Mouse (Mus musculus): ENCODE results near the gene Mlec.

The Mlec gene

DNA sequence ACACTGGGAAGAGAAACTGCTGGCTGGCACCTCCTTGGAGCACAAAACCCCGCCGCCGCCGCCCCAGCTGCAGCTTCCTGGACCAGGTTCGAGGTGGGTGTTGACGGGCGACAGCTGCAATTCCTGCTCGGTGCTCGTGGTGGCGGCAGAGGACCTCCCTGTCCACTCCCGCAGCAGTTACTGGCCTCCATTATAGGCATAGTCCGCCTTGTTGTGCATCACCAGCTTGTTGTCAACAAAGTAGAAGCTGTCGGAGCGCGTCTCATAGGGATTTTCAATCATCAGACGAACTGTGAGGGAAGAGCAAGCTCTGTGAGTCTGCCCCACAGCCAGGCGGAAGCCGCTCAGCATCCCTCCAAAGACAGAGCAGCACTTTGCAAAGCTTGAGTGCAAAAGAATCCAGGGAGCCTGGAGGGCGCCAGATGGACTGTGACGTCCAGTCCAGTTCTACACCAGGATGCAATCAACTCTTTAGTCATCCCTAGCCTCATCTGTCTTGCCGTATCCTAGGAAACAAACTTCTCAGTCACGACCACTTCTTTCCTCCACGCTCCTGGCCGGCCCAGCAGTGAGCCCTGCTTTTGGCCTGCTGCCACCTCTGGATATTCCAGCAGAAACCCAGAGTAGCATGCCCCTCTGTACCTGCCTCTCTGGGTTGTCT is 32.6 kb downstream of the Mlec start:
- in situ Hi-C loops (cut with MboI): no loop called here

DNA sequence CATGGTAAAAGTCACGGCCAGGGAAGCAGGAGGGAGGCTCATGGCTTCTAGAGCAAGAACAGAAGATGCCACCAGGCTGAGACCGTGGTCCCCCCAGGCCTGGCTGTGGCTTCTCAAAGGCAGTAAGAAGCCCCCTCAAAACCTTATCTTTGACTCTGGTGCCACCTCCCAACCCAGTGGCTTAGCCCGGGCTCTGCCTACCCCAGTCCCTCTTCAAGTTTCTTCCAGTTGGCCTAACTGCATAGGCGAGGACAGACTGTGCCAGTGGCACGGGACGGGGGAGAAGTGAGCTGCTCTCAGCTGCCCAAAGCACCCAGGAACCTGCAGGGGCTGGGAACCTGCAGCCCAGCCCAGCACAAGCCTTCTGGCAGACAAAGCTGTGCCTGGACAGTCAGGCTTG is 33.3 kb downstream of the Mlec start:
- in situ Hi-C loops (cut with MboI): no loop called here

DNA sequence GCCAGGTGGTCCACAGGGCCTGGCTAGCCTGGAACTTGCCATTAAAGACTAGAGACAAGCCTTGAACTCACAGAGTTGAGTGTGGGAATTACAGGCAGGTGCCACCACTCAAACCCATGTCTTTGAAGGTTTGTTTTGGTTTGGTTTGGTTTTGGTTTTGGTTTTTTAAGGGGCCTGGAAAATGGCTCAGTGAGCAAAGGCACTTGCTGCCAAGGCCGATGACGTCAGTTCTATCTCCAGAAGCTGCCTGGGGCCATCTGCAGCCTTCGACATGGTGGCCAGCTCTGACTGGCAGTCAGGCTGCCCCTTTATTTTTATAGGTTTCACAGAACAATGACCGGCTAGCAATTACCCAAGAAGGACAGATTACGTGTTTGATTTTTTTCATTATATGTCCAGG is 37.0 kb downstream of the Mlec start:
- in situ Hi-C loops (cut with MboI): no loop called here

- in situ Hi-C loops (cut with MboI): no loop called here
Measured at GRCm38 (mm10) chr5:115118961-115119570, 38.9 kb downstream of the Mlec start, which contains the start of gene Acads. Gene Acads (minus strand): TSS chr5:115119346.

GRCm38 (mm10) chr5:115117467-115117866 is 40.5 kb downstream of the Mlec start:
- in situ Hi-C loops (cut with MboI): no loop called here

DNA sequence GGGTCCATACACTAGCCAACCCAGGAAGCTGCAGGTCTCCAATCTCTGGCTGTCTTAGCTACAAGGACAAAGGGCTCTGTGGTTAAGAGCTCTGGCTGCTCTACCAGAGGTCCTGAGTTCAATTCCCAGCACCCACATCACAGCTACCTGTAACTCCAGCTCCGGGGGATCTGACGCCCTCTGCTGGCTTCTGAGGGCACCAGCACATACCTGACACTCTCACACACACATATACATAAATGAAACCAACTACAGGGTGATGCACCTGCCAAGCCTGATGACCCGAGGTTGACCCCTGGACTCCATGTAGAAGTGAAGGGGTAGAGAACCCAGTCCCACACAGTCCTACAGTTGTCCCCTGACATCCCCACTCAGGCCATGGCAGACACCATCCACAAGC is 41.6 kb downstream of the Mlec start:
- in situ Hi-C loops (cut with MboI): no loop called here

GRCm38 (mm10) chr5:115114501-115114900 is 43.5 kb downstream of the Mlec start:
- in situ Hi-C loops (cut with MboI): no loop called here

DNA sequence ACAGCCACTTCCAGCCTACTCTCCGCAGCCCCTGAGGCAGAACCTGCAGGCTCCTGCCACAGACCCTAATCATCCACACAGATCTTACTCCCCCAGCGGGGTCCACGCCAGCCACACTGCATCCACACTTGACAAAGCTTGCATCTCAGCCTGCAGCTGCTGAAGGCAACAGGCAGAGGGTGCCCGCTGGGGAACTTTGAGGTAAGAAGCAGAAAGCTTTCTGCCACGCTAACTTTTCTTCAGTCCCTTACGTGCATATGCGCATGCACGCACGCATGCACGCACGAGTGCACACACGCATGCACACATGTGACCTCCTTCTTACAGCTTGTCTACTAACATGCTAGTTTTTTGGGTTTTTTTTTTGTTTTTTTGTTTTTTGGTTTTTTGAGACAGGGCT is 44.7 kb downstream of the Mlec start:
- in situ Hi-C loops (cut with MboI): no loop called here

DNA sequence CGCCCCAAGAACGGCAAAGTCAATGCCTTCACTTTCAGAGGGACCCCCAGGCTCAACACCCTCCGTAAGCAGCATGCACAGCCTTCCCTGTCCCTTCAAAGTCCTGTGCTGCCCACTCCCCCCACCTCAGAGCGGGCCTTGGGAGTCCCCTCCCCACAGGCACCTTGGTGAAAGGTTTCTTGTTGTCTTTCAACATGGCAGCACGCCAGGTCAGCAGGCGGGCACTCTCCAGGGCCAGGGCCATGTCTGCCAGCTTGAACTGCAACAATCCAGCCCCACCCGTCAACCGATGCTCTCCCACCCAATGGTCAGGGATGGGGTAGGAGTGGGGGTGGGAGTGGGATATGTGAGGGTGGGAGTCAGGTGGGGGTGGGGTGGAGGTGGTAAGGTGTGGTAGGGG is 46.8 kb downstream of the Mlec start:
- in situ Hi-C loops (cut with MboI): no loop called here

- in situ Hi-C loops (cut with MboI): loop anchor here (10.0 kb wide), 1 partner anchor 128 kb away; the partner anchor contains the start of gene Hnf1a
Measured at GRCm38 (mm10) chr5:115103253-115103652, 54.7 kb downstream of the Mlec start.

- in situ Hi-C loops (cut with MboI): loop anchor here (10.0 kb wide), 1 partner anchor 127 kb away; the partner anchor contains the start of gene Hnf1a
Measured at GRCm38 (mm10) chr5:115102231-115102630, 55.7 kb downstream of the Mlec start.

DNA sequence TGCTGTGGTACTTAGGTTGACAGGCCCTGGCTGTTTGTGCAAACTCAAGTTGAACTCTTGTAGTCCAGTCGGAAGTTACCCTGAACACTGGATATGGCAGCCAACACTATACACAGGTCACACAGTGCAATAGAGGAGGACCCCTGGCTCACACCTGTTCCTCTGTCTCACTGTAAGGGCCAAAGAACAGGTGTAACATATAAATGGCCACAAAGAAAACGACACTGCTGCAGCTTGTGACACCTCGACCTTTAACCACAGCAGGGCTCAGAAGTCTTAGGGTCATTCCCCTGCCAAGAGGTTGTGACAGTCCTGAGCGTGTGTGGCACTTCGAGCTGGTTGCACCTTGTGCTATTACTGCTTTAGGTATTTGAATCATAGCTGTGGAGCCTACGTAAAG is 57.5 kb downstream of the Mlec start:
- in situ Hi-C loops (cut with MboI): loop anchor here (10.0 kb wide), 1 partner anchor 126 kb away; the partner anchor contains the start of gene Hnf1a

DNA sequence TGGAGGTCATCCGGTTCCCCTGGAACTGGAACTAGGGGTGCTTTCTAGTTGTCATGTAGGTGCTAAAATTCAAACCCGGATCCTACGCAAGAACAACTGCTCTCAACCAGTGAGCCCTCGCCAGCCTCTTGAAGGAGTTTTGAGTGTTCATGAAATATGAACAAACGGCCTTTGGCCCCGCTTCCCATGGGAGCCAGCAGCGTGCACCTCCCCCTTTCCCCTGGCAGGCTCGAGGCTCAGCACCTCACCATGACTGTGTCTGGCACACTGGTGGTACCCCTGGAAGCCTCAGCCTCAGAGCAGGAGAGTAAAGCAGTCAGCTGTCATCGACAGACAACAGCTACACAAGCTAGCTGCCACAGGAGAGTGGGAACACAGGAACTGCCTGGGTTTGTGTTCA is 58.0 kb downstream of the Mlec start:
- in situ Hi-C loops (cut with MboI): loop anchor here (10.0 kb wide), 1 partner anchor 125 kb away; the partner anchor contains the start of gene Hnf1a

GRCm38 (mm10) chr5:115099530-115099929 is 58.4 kb downstream of the Mlec start:
- in situ Hi-C loops (cut with MboI): no loop called here

- in situ Hi-C loops (cut with MboI): no loop called here
Measured at GRCm38 (mm10) chr5:115098195-115098594, 59.8 kb downstream of the Mlec start, which contains the start of gene Gm10401. Gene Gm10401 (minus strand): TSS chr5:115098295.

Data from mature B cell (primary cell).